Mouse (Mus musculus) bone marrow macrophage, adult 2 months (primary cell): ENCODE data around the gene Calcoco1.

Experiments used
- CTCF ChIP-seq: IDR thresholded peaks from 2 replicates; pipeline ENCODE4 v1.5.1; 2012; ENCODE audit warnings: low read depth, mild to moderate bottlenecking, low read length, moderate library complexity
- POLR2A ChIP-seq: IDR thresholded peaks from 2 replicates; pipeline ENCODE4 v1.6.1; 2012; ENCODE audit warnings: mild to moderate bottlenecking, low read depth, low read length, borderline replicate concordance

- TF ChIP-seq POLR2A (no peak), CTCF (no peak)
Measured at GRCm38 (mm10) chr15:102765207-102765606, 43.2 kb upstream of the Calcoco1 start.
